Mouse (Mus musculus): ENCODE results near the gene Dnaja2. TPM values are rescaled to one million over a fixed set of nuclear protein-coding genes. Genes with fewer than 3 reads are reported as not detected.

Gene Dnaja2
- polyA plus RNA-seq, 1 experiment from 2014 or later, result 172 TPM

DNA sequence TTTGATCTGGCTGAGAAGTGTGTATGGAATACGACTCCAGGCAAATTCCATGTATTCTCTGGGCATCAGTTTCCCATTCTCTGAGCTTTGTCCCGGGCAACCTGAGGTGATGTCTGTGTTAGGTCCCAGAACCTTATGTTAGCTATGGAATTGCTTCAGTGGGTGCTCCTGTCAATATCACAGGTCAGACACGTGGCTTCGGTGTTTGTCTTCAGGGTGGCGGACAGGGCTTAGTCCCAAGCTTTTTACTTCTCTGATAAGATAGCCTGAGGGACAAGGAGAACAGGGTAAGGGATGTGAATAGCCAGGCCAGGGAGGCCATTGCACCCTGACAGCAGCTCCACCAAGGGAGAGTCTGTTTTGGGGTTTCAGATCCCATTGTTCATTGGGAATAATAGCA is 59.0 kb downstream of the Dnaja2 start:
- H3K4me3 ChIP-seq (replicated peaks), result no peak overlapping the region
- no peak overlapping the region for H3K4me2 ChIP-seq (replicated peaks)

GRCm38 (mm10) chr8:85492940-85493931 is 61.9 kb downstream of the Dnaja2 start:
- ATAC-seq, result no peak
- H3K4me3 ChIP-seq (replicated peaks), result peak overlapping the region; percentile 85
- H3K36me3 ChIP-seq, result peaks cover 10% of the 10 kb centered on the region; the same call in 1 of the 2 replicates
- peak overlapping the region; percentile 67 for H3K27ac ChIP-seq
- peak overlapping the region; percentile 87 for H3K9ac ChIP-seq (replicated peaks)
- H3K9me3 ChIP-seq, result no peaks in the 10 kb centered on the region
- WGBS, result 8% methylated on average over 45 of the region's 49 CpGs
- H3K4me1 ChIP-seq (replicated peaks), result peaks cover 10% of the 10 kb centered on the region
- no peaks in the 10 kb centered on the region for H3K27me3 ChIP-seq
- peak overlapping the region; percentile 81 for H3K4me2 ChIP-seq (replicated peaks)

More for the DNA sequence above, 59.0 kb downstream of the Dnaja2 start:
- Histone ChIP-seq H3K27me3 (no peaks in the 10 kb centered on the region), H3K9me3 (no peaks in the 10 kb centered on the region), H3K4me1 (replicated peaks) (peaks cover 27% of the 10 kb centered on the region), H3K9ac (replicated peaks) (no peak overlapping the region), H3K36me3 (peaks cover 10% of the 10 kb centered on the region; the same call in 1 of the 2 replicates), H3K27ac (no peak overlapping the region)
- ATAC-seq, result no peak
- 90% methylated on average over 5 of the region's 5 CpGs for WGBS

- H3K9ac ChIP-seq (replicated peaks), result peak within 1 kb of the TSS; percentile 87
- peak within 1 kb of the TSS; percentile 81 for H3K4me2 ChIP-seq (replicated peaks)
- H3K9me3 ChIP-seq, result no peaks in the 10 kb centered on the region
- H3K36me3 ChIP-seq, result peaks cover 10% of the 10 kb centered on the region; the same call in 1 of the 2 replicates
- peak within 1 kb of the TSS; percentile 85 for H3K4me3 ChIP-seq (replicated peaks)
- ATAC-seq, result peak; percentile 100
- no peaks in the 10 kb centered on the region for H3K27me3 ChIP-seq
- peak within 1 kb of the TSS; percentile 67 for H3K27ac ChIP-seq
- WGBS, result under 1% methylated on average over 41 of the region's 41 CpGs
- peaks cover 10% of the 10 kb centered on the region for H3K4me1 ChIP-seq (replicated peaks)
Measured at GRCm38 (mm10) chr8:85492125-85492875, 62.8 kb downstream of the Dnaja2 start, which contains the start of gene Gpt2. Gene Gpt2, plus strand, starts transcription at chr8:85492576.

DNA sequence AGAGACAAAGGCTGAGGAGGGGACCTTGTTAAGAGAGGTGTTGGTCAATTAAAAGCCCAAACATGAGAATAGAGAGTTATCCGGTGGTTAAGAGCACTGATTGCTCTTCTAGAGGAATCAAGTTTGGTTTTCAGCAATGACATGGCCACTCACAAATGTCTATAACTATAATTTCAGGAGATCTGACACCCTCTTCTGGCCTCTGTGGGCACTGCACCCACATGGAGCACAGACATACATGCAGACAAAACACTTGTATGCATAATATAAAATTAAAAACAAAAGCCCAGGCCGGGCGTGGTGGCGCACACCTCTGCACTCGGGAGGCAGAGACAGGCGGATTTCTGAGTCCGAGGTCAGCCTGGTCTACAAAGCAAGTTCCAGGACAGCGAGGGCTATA is 65.6 kb downstream of the Dnaja2 start:
- no peaks in the 10 kb centered on the region for H3K27me3 ChIP-seq
- peaks cover 10% of the 10 kb centered on the region for H3K4me1 ChIP-seq (replicated peaks)
- H3K36me3 ChIP-seq, result no peaks in the 10 kb centered on the region
- H3K27ac ChIP-seq, result no peak overlapping the region
- H3K4me3 ChIP-seq (replicated peaks), result no peak overlapping the region
- no peak overlapping the region for H3K4me2 ChIP-seq (replicated peaks)
- no peak for ATAC-seq
- H3K9me3 ChIP-seq, result no peaks in the 10 kb centered on the region
- H3K9ac ChIP-seq (replicated peaks), result no peak overlapping the region
- 94% methylated on average over 8 of the region's 8 CpGs for WGBS

DNA sequence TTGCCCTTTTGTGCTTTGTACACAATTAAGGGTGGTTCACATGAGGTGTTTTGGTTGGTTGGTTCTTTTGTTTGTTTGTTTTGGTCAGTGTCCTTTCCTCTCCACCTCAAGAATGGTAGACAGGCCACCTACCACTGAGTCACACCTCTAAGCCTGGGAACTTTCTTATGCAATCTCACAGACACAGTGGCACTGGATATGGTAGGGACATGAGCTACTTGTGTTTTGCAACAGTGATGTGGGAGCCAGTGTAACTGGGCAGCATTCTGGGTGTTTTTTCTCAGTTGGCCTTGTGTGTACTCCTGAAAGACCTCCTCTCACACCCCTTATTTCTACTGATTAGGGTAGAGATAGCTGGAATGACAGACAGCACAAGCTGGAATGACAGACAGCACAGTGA is 66.5 kb downstream of the Dnaja2 start:
- Histone ChIP-seq H3K27me3 (no peaks in the 10 kb centered on the region), H3K36me3 (no peaks in the 10 kb centered on the region), H3K4me1 (replicated peaks) (peaks cover 7% of the 10 kb centered on the region), H3K4me3 (replicated peaks) (no peak overlapping the region), H3K27ac (no peak overlapping the region), H3K9me3 (no peaks in the 10 kb centered on the region), H3K4me2 (replicated peaks) (no peak overlapping the region), H3K9ac (replicated peaks) (no peak overlapping the region)
- no peak for ATAC-seq

- WGBS, result 72% methylated on average over 20 of the region's 20 CpGs
- Histone ChIP-seq H3K4me2 (replicated peaks) (no peak overlapping the region), H3K4me3 (replicated peaks) (no peak overlapping the region), H3K4me1 (replicated peaks) (peaks cover 1% of the 10 kb centered on the region), H3K27ac (no peak overlapping the region), H3K27me3 (no peaks in the 10 kb centered on the region), H3K9ac (replicated peaks) (no peak overlapping the region), H3K36me3 (no peaks in the 10 kb centered on the region), H3K9me3 (no peaks in the 10 kb centered on the region)
- no peak for ATAC-seq
Measured at GRCm38 (mm10) chr8:85487906-85488620, 67.1 kb downstream of the Dnaja2 start.

Other genes starting within 250 kb of the Dnaja2 start
- gene Mylk3, start 169.0 kb downstream of the Dnaja2 start, polyA plus RNA-seq (2015; fragmentation: Nextera tagmentation; extraction: Ambion mirVana), result 0.07 and 0.09 TPM in 2 replicates
- 39.4 and 46.3 TPM in 2 replicates for gene 4921524J17Rik, start 122.5 kb downstream of the Dnaja2 start, polyA plus RNA-seq (2015; fragmentation: Nextera tagmentation; extraction: Ambion mirVana)
- 26.3 and 27.9 TPM in 2 replicates for gene Gpt2, start 62.8 kb downstream of the Dnaja2 start, polyA plus RNA-seq (2015; fragmentation: Nextera tagmentation; extraction: Ambion mirVana)
- 46.7 and 53.5 TPM in 2 replicates for gene Neto2, start 145.6 kb upstream of the Dnaja2 start, polyA plus RNA-seq (2015; fragmentation: Nextera tagmentation; extraction: Ambion mirVana)

Measured in midbrain, embryonic 13.5 days (tissue).